In the genomic region with DNA sequence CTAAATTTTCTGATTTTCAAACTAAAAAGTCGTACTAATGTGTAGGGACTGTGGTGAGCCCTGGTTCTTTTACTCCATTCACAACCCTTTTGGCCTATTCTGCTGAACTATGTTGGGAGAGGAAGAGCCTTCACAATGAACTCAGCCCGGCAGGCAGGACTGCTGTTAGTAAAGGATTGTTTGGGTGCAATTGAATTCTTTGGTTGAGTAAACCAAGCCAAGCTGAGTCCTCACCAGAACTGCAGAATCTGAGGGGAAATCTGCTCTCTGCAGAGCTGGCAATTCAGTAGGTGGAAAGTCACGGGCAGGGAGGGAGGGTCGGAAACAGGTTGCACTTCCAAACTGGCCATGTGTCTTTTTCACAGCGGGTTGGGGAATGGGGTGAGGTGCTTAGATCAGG, we compare ENCODE assay signal across 22 mouse cellular contexts. TPM values are rescaled to one million over a fixed set of nuclear protein-coding genes. Genes with fewer than 3 reads are reported as not detected.
DNase-seq lines count a peak whose midpoint lies in the region; ATAC-seq and TF ChIP-seq lines count a peak whose summit lies in the region.
"Had no signal": no experiment of that assay in that cellular context is flagged by ENCODE, and none has a peak within 500 bp of the region (broad histone marks: within the 10 kb centered on the region; RNA-seq: fewer than 3 reads in every experiment).

No protein-coding gene starts in this region.

- H3K27ac ChIP-seq in hindbrain, postnatal 0 days = 0 out of 2 replicates have a peak overlapping the region, but pooled peaks have one; percentile 7
- no peak overlapping the region for H3K27ac ChIP-seq in hindbrain, embryonic 12.5 days
- H3K27ac ChIP-seq in forebrain, embryonic 13.5 days = peak overlapping the region; percentile 81
- H3K27ac ChIP-seq: embryonic facial prominence, embryonic 13.5 days; heart, embryonic 10.5 days; hindbrain, embryonic 10.5 days; limb, embryonic 13.5 days; liver, embryonic 13.5 days; midbrain, embryonic 12.5 days had no signal

- peak; percentile 41 for ATAC-seq in hindbrain, postnatal 0 days
- ATAC-seq in hindbrain, embryonic 12.5 days (ENCODE audit: low FRiP score) = no peak
- ATAC-seq in forebrain, embryonic 13.5 days = no peak
- ATAC-seq: intestine, embryonic 16.5 days had no signal

- no peak for TF ChIP-seq CTCF in hindbrain, postnatal 0 days (IDR thresholded peaks at IDR 0.05; ENCODE audit: low read depth)

- no peaks in the 10 kb centered on the region for H3K36me3 ChIP-seq in hindbrain, postnatal 0 days (ENCODE audit: insufficient read depth, low read length)
- no peaks in the 10 kb centered on the region for H3K36me3 ChIP-seq in hindbrain, embryonic 12.5 days
- H3K36me3 ChIP-seq in forebrain, embryonic 13.5 days (ENCODE audit: poor library complexity, severe bottlenecking) = no peaks in the 10 kb centered on the region
- H3K36me3 ChIP-seq: embryonic facial prominence, embryonic 13.5 days; hindbrain, embryonic 10.5 days; limb, embryonic 13.5 days; liver, embryonic 13.5 days; midbrain, embryonic 12.5 days had no signal

- no peak overlapping the region for H3K4me2 ChIP-seq in hindbrain, postnatal 0 days (ENCODE audit: low read depth, low read length)
- H3K4me2 ChIP-seq in hindbrain, embryonic 12.5 days (replicated peaks) = no peak overlapping the region
- H3K4me2 ChIP-seq in forebrain, embryonic 13.5 days = no peak overlapping the region
- H3K4me2 ChIP-seq: embryonic facial prominence, embryonic 13.5 days; limb, embryonic 13.5 days; liver, embryonic 13.5 days; midbrain, embryonic 12.5 days had no signal

- no peak overlapping the region for H3K9ac ChIP-seq in hindbrain, postnatal 0 days (replicated peaks; ENCODE audit: low read length)
- no peak overlapping the region for H3K9ac ChIP-seq in hindbrain, embryonic 12.5 days
- H3K9ac ChIP-seq in forebrain, embryonic 13.5 days = no peak overlapping the region
- H3K9ac ChIP-seq: embryonic facial prominence, embryonic 13.5 days; limb, embryonic 13.5 days; liver, embryonic 13.5 days; midbrain, embryonic 12.5 days had no signal

- H3K4me1 ChIP-seq in hindbrain, postnatal 0 days (ENCODE audit: insufficient read depth, low read length) = no peaks in the 10 kb centered on the region
- no peaks in the 10 kb centered on the region for H3K4me1 ChIP-seq in hindbrain, embryonic 12.5 days
- peaks cover 47% of the 10 kb centered on the region for H3K4me1 ChIP-seq in forebrain, embryonic 13.5 days
- H3K4me1 ChIP-seq: embryonic facial prominence, embryonic 13.5 days; limb, embryonic 13.5 days; liver, embryonic 13.5 days had no signal

- DNase-seq in hindbrain, postnatal 0 days (ENCODE audit: low spot score) = peak; percentile 44
- peak; percentile 46 for DNase-seq in embryo, embryonic 10.5 days (ENCODE audit: low spot score)
- DNase-seq in retina, postnatal 1 day = peak; percentile 73
- DNase-seq in kidney, adult 11 months = no peak
- no peak for DNase-seq in thymus, postnatal 10 days (ENCODE audit: low spot score in 2 of 2)
- DNase-seq: adrenal gland, postnatal 10 days; cerebellum, adult 8-10 months; kidney, postnatal 36 days; liver, embryonic 13.5 days; lung, adult 2 months; lung, postnatal 14 days; thymus, postnatal 14 days had no signal

- H3K9me3 ChIP-seq in hindbrain, postnatal 0 days (ENCODE audit: low read length) = no peaks in the 10 kb centered on the region
- H3K9me3 ChIP-seq in hindbrain, embryonic 12.5 days (replicated peaks) = no peaks in the 10 kb centered on the region
- no peaks in the 10 kb centered on the region for H3K9me3 ChIP-seq in forebrain, embryonic 13.5 days (replicated peaks)
- H3K9me3 ChIP-seq: embryonic facial prominence, embryonic 13.5 days; heart, embryonic 10.5 days; hindbrain, embryonic 10.5 days; limb, embryonic 13.5 days; liver, embryonic 13.5 days; midbrain, embryonic 12.5 days had no signal

- 58% methylated on average over 5 of the region's 5 CpGs for WGBS in hindbrain, postnatal 0 days
- 56% methylated on average over 5 of the region's 5 CpGs for WGBS in hindbrain, embryonic 12.5 days
- WGBS in forebrain, embryonic 13.5 days = 28% methylated on average over 5 of the region's 5 CpGs

- no peaks in the 10 kb centered on the region for H3K27me3 ChIP-seq in hindbrain, postnatal 0 days (ENCODE audit: insufficient read depth, low read length)
- no peaks in the 10 kb centered on the region for H3K27me3 ChIP-seq in hindbrain, embryonic 12.5 days
- no peaks in the 10 kb centered on the region for H3K27me3 ChIP-seq in forebrain, embryonic 13.5 days
- H3K27me3 ChIP-seq: liver, embryonic 13.5 days had no signal

- H3K4me3 ChIP-seq in hindbrain, postnatal 0 days (ENCODE audit: low read length) = no peak overlapping the region
- H3K4me3 ChIP-seq in hindbrain, embryonic 12.5 days = no peak overlapping the region
- H3K4me3 ChIP-seq in forebrain, embryonic 13.5 days = no peak overlapping the region
- H3K4me3 ChIP-seq: embryonic facial prominence, embryonic 13.5 days; erythroblast, embryonic 14.5 days; heart, embryonic 10.5 days; hindbrain, embryonic 10.5 days; limb, embryonic 13.5 days; liver, embryonic 13.5 days; midbrain, embryonic 12.5 days had no signal

RNA-seq across cellular contexts. Expression of gene Cap2, which starts 39.3 kb away (rescaled TPM):
- 16.6 and 19.9 TPM in 2 replicates for total RNA-seq in hindbrain, postnatal 0 days (2014; rRNA removed)
- 9.3 and 9.4 TPM in 2 replicates for polyA plus RNA-seq in hindbrain, postnatal 0 days (2015; fragmentation: Nextera tagmentation; extraction: Ambion mirVana)
- 9.4 and 10.2 TPM in 2 replicates for polyA plus RNA-seq in hindbrain, embryonic 12.5 days (2016; fragmentation: Nextera tagmentation; extraction: Ambion mirVana)
- polyA plus RNA-seq in forebrain, embryonic 13.5 days (2015; fragmentation: Nextera tagmentation; extraction: Ambion mirVana) = 10.8 and 11.8 TPM in 2 replicates
- total RNA-seq: monocyte, adult 5-6 weeks had no signal
- polyA plus RNA-seq: erythroblast, embryonic 14.5 days had no signal

Comparison
In these comparisons a context has a peak if more than half of its experiments do, and no peak if none do; other contexts are left out.
1. DNase-seq: peak in hindbrain, postnatal 0 days (single experiment), embryo, embryonic 10.5 days (single experiment) and retina, postnatal 1 day (single experiment); none in kidney, adult 11 months (single experiment) and thymus, postnatal 10 days (0 of 2).